Mouse (Mus musculus): ENCODE measurements around the gene Olfr1361. TPM values are rescaled to one million over a fixed set of nuclear protein-coding genes. Genes with fewer than 3 reads are reported as not detected.

Gene Olfr1361
- polyA plus RNA-seq (2015; fragmentation: Nextera tagmentation; extraction: Ambion mirVana) = not detected in 2 replicates

GRCm38 (mm10) chr13:21663286-21663685, at the start of gene Olfr1361:
Olfr1361 (minus strand) TSS chr13:21663386.
- WGBS = 70% methylated on average over 2 of the region's 2 CpGs

GRCm38 (mm10) chr13:21711698-21712097, 48.5 kb upstream of the Olfr1361 start:
- 28% methylated on average over 4 of the region's 4 CpGs for WGBS
- H3K9ac ChIP-seq = no peak overlapping the region
- H3K9me3 ChIP-seq (replicated peaks) = no peaks in the 10 kb centered on the region
- peaks cover 8% of the 10 kb centered on the region for H3K4me1 ChIP-seq
- no peaks in the 10 kb centered on the region for H3K27me3 ChIP-seq
- peak overlapping the region; percentile 49; the same call in 1 of the 2 replicates for H3K4me3 ChIP-seq
- H3K36me3 ChIP-seq (ENCODE audit: poor library complexity, severe bottlenecking) = no peaks in the 10 kb centered on the region
- no peak for ATAC-seq
- H3K27ac ChIP-seq = no peak overlapping the region
- peak overlapping the region; percentile 65 for H3K4me2 ChIP-seq

More at GRCm38 (mm10) chr13:21663286-21663685, at the start of gene Olfr1361:
- no peak within 1 kb of the TSS for H3K4me2 ChIP-seq
- no peak within 1 kb of the TSS for H3K4me3 ChIP-seq
- H3K9ac ChIP-seq = no peak within 1 kb of the TSS
- no peaks in the 10 kb centered on the region for H3K27me3 ChIP-seq
- H3K9me3 ChIP-seq (replicated peaks) = no peaks in the 10 kb centered on the region
- no peak within 1 kb of the TSS for H3K27ac ChIP-seq
- no peak for ATAC-seq
- H3K36me3 ChIP-seq (ENCODE audit: poor library complexity, severe bottlenecking) = no peaks in the 10 kb centered on the region
- H3K4me1 ChIP-seq = no peaks in the 10 kb centered on the region

- ATAC-seq = peak; percentile 85
- no peak overlapping the region for H3K27ac ChIP-seq
These were observed 47.8 kb upstream of the Olfr1361 start for GRCm38 (mm10) chr13:21710821-21711525.

GRCm38 (mm10) chr13:21710031-21710711, 47.0 kb upstream of the Olfr1361 start:
- WGBS = under 1% methylated on average over 32 of the region's 32 CpGs
- Histone ChIP-seq H3K27me3 (no peaks in the 10 kb centered on the region), H3K9ac (peak overlapping the region; percentile 51; the same call in 1 of the 2 replicates), H3K4me3 (peak overlapping the region; percentile 49), H3K27ac (peak overlapping the region; percentile 57), H3K4me1 (peaks cover 4% of the 10 kb centered on the region), H3K4me2 (peak overlapping the region; percentile 65), H3K36me3 (ENCODE audit: poor library complexity, severe bottlenecking) (no peaks in the 10 kb centered on the region), H3K9me3 (replicated peaks) (no peaks in the 10 kb centered on the region)
- peak; percentile 82 for ATAC-seq

More at GRCm38 (mm10) chr13:21710821-21711525, 47.8 kb upstream of the Olfr1361 start:
- Histone ChIP-seq H3K4me1 (peaks cover 8% of the 10 kb centered on the region), H3K36me3 (ENCODE audit: poor library complexity, severe bottlenecking) (no peaks in the 10 kb centered on the region), H3K9me3 (replicated peaks) (no peaks in the 10 kb centered on the region), H3K27me3 (no peaks in the 10 kb centered on the region), H3K9ac (peak overlapping the region; percentile 49), H3K4me2 (peak overlapping the region; percentile 65), H3K4me3 (peak overlapping the region; percentile 49)
- WGBS = 1% methylated on average over 22 of the region's 22 CpGs

- H3K27me3 ChIP-seq = no peaks in the 10 kb centered on the region
- no peak for ATAC-seq
- no peaks in the 10 kb centered on the region for H3K36me3 ChIP-seq (ENCODE audit: poor library complexity, severe bottlenecking)
- H3K9me3 ChIP-seq (replicated peaks) = no peaks in the 10 kb centered on the region
- no peak overlapping the region for H3K4me2 ChIP-seq
- no peak overlapping the region for H3K9ac ChIP-seq
- no peaks in the 10 kb centered on the region for H3K4me1 ChIP-seq
- no peak overlapping the region for H3K4me3 ChIP-seq
- 81% methylated on average over 4 of the region's 4 CpGs for WGBS
- H3K27ac ChIP-seq = no peak overlapping the region
These were observed 43.5 kb upstream of the Olfr1361 start for GRCm38 (mm10) chr13:21706669-21707068.

GRCm38 (mm10) chr13:21697811-21698210, 34.6 kb upstream of the Olfr1361 start, which contains the start of gene Olfr1359:
Olfr1359 (plus strand) TSS chr13:21698111.
- no peak within 1 kb of the TSS for H3K4me3 ChIP-seq
- H3K9ac ChIP-seq = no peak within 1 kb of the TSS
- no peak for ATAC-seq
- no peak within 1 kb of the TSS for H3K4me2 ChIP-seq
- no peaks in the 10 kb centered on the region for H3K4me1 ChIP-seq
- no peaks in the 10 kb centered on the region for H3K27me3 ChIP-seq
- H3K27ac ChIP-seq = no peak within 1 kb of the TSS
- no peaks in the 10 kb centered on the region for H3K9me3 ChIP-seq (replicated peaks)
- no peaks in the 10 kb centered on the region for H3K36me3 ChIP-seq (ENCODE audit: poor library complexity, severe bottlenecking)

- H3K4me2 ChIP-seq = no peak within 1 kb of the TSS
- ATAC-seq = no peak
- no peaks in the 10 kb centered on the region for H3K9me3 ChIP-seq (replicated peaks)
- no peak within 1 kb of the TSS for H3K4me3 ChIP-seq
- H3K27me3 ChIP-seq = no peaks in the 10 kb centered on the region
- H3K27ac ChIP-seq = no peak within 1 kb of the TSS
- WGBS = 72% methylated on average over 2 of the region's 2 CpGs
- no peaks in the 10 kb centered on the region for H3K36me3 ChIP-seq (ENCODE audit: poor library complexity, severe bottlenecking)
- no peaks in the 10 kb centered on the region for H3K4me1 ChIP-seq
- H3K9ac ChIP-seq = no peak within 1 kb of the TSS
These were observed 14.1 kb upstream of the Olfr1361 start, which contains the start of gene Olfr1360 for GRCm38 (mm10) chr13:21677305-21677704. Olfr1360 (minus strand) TSS chr13:21677405.

GRCm38 (mm10) chr13:21642418-21642817, 20.8 kb downstream of the Olfr1361 start, which contains the start of gene Olfr11:
Olfr11 (minus strand) TSS chr13:21642518.
- H3K9me3 ChIP-seq (replicated peaks) = no peaks in the 10 kb centered on the region
- H3K27ac ChIP-seq = no peak within 1 kb of the TSS
- no peak within 1 kb of the TSS for H3K4me3 ChIP-seq
- 85% methylated on average over 2 of the region's 2 CpGs for WGBS
- H3K4me2 ChIP-seq = no peak within 1 kb of the TSS
- H3K27me3 ChIP-seq = no peaks in the 10 kb centered on the region
- H3K36me3 ChIP-seq (ENCODE audit: poor library complexity, severe bottlenecking) = no peaks in the 10 kb centered on the region
- H3K4me1 ChIP-seq = no peaks in the 10 kb centered on the region
- H3K9ac ChIP-seq = no peak within 1 kb of the TSS
- ATAC-seq = no peak

- Histone ChIP-seq H3K27me3 (no peaks in the 10 kb centered on the region), H3K9me3 (replicated peaks) (no peaks in the 10 kb centered on the region), H3K36me3 (ENCODE audit: poor library complexity, severe bottlenecking) (no peaks in the 10 kb centered on the region), H3K4me1 (no peaks in the 10 kb centered on the region), H3K4me3 (no peak within 1 kb of the TSS), H3K9ac (no peak within 1 kb of the TSS), H3K4me2 (no peak within 1 kb of the TSS), H3K27ac (no peak within 1 kb of the TSS)
- no peak for ATAC-seq
These were observed 49.3 kb downstream of the Olfr1361 start, which contains the start of gene Olfr1362 for GRCm38 (mm10) chr13:21613922-21614321. Olfr1362 (minus strand) TSS chr13:21614022.

Other genes with a start within 250 kb of the Olfr1361 start
- 3.7 and 4.4 TPM in 2 replicates for gene Pgbd1, start 222.3 kb downstream of the Olfr1361 start, polyA plus RNA-seq (2015; fragmentation: Nextera tagmentation; extraction: Ambion mirVana)
- 21.7 and 25.4 TPM in 2 replicates for gene Zscan26, start 209.7 kb downstream of the Olfr1361 start, polyA plus RNA-seq (2015; fragmentation: Nextera tagmentation; extraction: Ambion mirVana)
- gene Nkapl, start 194.9 kb downstream of the Olfr1361 start, polyA plus RNA-seq (2015; fragmentation: Nextera tagmentation; extraction: Ambion mirVana) = 2.9 and 3.5 TPM in 2 replicates
- gene Zkscan4, start 184.5 kb downstream of the Olfr1361 start, polyA plus RNA-seq (2015; fragmentation: Nextera tagmentation; extraction: Ambion mirVana) = 7.3 and 7.7 TPM in 2 replicates
- gene Gm10065, start 183.9 kb downstream of the Olfr1361 start, polyA plus RNA-seq (2015; fragmentation: Nextera tagmentation; extraction: Ambion mirVana) = not detected in 2 replicates
- 0.21 and 0.54 TPM in 2 replicates for gene AK157302, start 168.2 kb downstream of the Olfr1361 start, polyA plus RNA-seq (2015; fragmentation: Nextera tagmentation; extraction: Ambion mirVana)
- 7.5 TPM in 2 replicates for gene Gm11273, start 162.0 kb downstream of the Olfr1361 start, polyA plus RNA-seq (2015; fragmentation: Nextera tagmentation; extraction: Ambion mirVana)
- gene Zkscan8, start 132.3 kb downstream of the Olfr1361 start, polyA plus RNA-seq (2015; fragmentation: Nextera tagmentation; extraction: Ambion mirVana) = 6.1 and 7.4 TPM in 2 replicates
- gene Olfr1366, start 120.6 kb downstream of the Olfr1361 start, polyA plus RNA-seq (2015; fragmentation: Nextera tagmentation; extraction: Ambion mirVana) = 0.17 and 0.33 TPM in 2 replicates
- not detected in 2 replicates for gene Olfr1535, start 103.5 kb downstream of the Olfr1361 start, polyA plus RNA-seq (2015; fragmentation: Nextera tagmentation; extraction: Ambion mirVana)
- gene Olfr1364, start 81.6 kb downstream of the Olfr1361 start, polyA plus RNA-seq (2015; fragmentation: Nextera tagmentation; extraction: Ambion mirVana) = not detected in 2 replicates
- not detected in 2 replicates for gene Olfr1362, start 49.4 kb downstream of the Olfr1361 start, polyA plus RNA-seq (2015; fragmentation: Nextera tagmentation; extraction: Ambion mirVana)
- gene Olfr11, start 20.9 kb downstream of the Olfr1361 start, polyA plus RNA-seq (2015; fragmentation: Nextera tagmentation; extraction: Ambion mirVana) = not detected in 2 replicates
- gene Olfr1360, start 14.0 kb upstream of the Olfr1361 start, polyA plus RNA-seq (2015; fragmentation: Nextera tagmentation; extraction: Ambion mirVana) = not detected in 2 replicates
- gene Olfr1359, start 34.7 kb upstream of the Olfr1361 start, polyA plus RNA-seq (2015; fragmentation: Nextera tagmentation; extraction: Ambion mirVana) = not detected in 2 replicates
- gene Hist1h2bl, start 52.8 kb upstream of the Olfr1361 start, polyA plus RNA-seq (2015; fragmentation: Nextera tagmentation; extraction: Ambion mirVana) = 1.7 and 4.8 TPM in 2 replicates
- 23.7 and 32.4 TPM in 2 replicates for gene Hist1h2ai, start 53.0 kb upstream of the Olfr1361 start, polyA plus RNA-seq (2015; fragmentation: Nextera tagmentation; extraction: Ambion mirVana)
- 23.7 and 35.3 TPM in 2 replicates for gene Hist1h3h, start 54.3 kb upstream of the Olfr1361 start, polyA plus RNA-seq (2015; fragmentation: Nextera tagmentation; extraction: Ambion mirVana)
- gene Hist1h2bm, start 58.7 kb upstream of the Olfr1361 start, polyA plus RNA-seq (2015; fragmentation: Nextera tagmentation; extraction: Ambion mirVana) = 5.9 and 6.9 TPM in 2 replicates
- 1.3 and 1.9 TPM in 2 replicates for gene Hist1h4j, start 71.7 kb upstream of the Olfr1361 start, polyA plus RNA-seq (2015; fragmentation: Nextera tagmentation; extraction: Ambion mirVana)
- gene Hist1h4k, start 87.1 kb upstream of the Olfr1361 start, polyA plus RNA-seq (2015; fragmentation: Nextera tagmentation; extraction: Ambion mirVana) = 6.9 and 11.1 TPM in 2 replicates
- 49.6 and 61.0 TPM in 2 replicates for gene Hist1h2ak, start 90.4 kb upstream of the Olfr1361 start, polyA plus RNA-seq (2015; fragmentation: Nextera tagmentation; extraction: Ambion mirVana)
- gene Hist1h2bn, start 90.7 kb upstream of the Olfr1361 start, polyA plus RNA-seq (2015; fragmentation: Nextera tagmentation; extraction: Ambion mirVana) = 4.0 and 8.4 TPM in 2 replicates
- gene Hist1h1b, start 117.2 kb upstream of the Olfr1361 start, polyA plus RNA-seq (2015; fragmentation: Nextera tagmentation; extraction: Ambion mirVana) = 37.1 and 38.4 TPM in 2 replicates
- 166 and 192 TPM in 2 replicates for gene Hist1h3i, start 120.0 kb upstream of the Olfr1361 start, polyA plus RNA-seq (2015; fragmentation: Nextera tagmentation; extraction: Ambion mirVana)
- 12.8 and 16.1 TPM in 2 replicates for gene Hist1h2an, start 123.8 kb upstream of the Olfr1361 start, polyA plus RNA-seq (2015; fragmentation: Nextera tagmentation; extraction: Ambion mirVana)
- 2.1 and 2.3 TPM in 2 replicates for gene Hist1h2bp, start 124.1 kb upstream of the Olfr1361 start, polyA plus RNA-seq (2015; fragmentation: Nextera tagmentation; extraction: Ambion mirVana)
- 24.9 and 25.3 TPM in 2 replicates for gene Hist1h2bq, start 146.8 kb upstream of the Olfr1361 start, polyA plus RNA-seq (2015; fragmentation: Nextera tagmentation; extraction: Ambion mirVana)
- 1.9 TPM in 1 of 2 replicates, not detected in the other for gene Hist1h2ao, start 147.1 kb upstream of the Olfr1361 start, polyA plus RNA-seq (2015; fragmentation: Nextera tagmentation; extraction: Ambion mirVana)
- not detected in 2 replicates for gene Hist1h4m, start 148.4 kb upstream of the Olfr1361 start, polyA plus RNA-seq (2015; fragmentation: Nextera tagmentation; extraction: Ambion mirVana)
- gene Hist1h4n, start 168.8 kb upstream of the Olfr1361 start, polyA plus RNA-seq (2015; fragmentation: Nextera tagmentation; extraction: Ambion mirVana) = 12.8 and 20.2 TPM in 2 replicates
- 4,205 and 5,125 TPM in 2 replicates for gene Hist1h2ap, start 170.1 kb upstream of the Olfr1361 start, polyA plus RNA-seq (2015; fragmentation: Nextera tagmentation; extraction: Ambion mirVana)
- gene Hist1h2br, start 170.4 kb upstream of the Olfr1361 start, polyA plus RNA-seq (2015; fragmentation: Nextera tagmentation; extraction: Ambion mirVana) = 24.7 and 27.2 TPM in 2 replicates

Measured in forebrain, embryonic 13.5 days (tissue).